Mouse (Mus musculus) heart, embryonic 14.5 days (tissue): Measurements from ENCODE around the gene Ptpn12. TPM values are rescaled to one million over a fixed set of nuclear protein-coding genes. Genes with fewer than 3 reads are reported as not detected.
A peak's percentile ranks its signal among the peaks of the same experiment; 100 is the strongest.

ENCODE experiments used
- ATAC-seq: fragments of 200-750 bp; cut with Nextera tagmentation; 2 replicates; pipeline ENCODE4 v1.8.0; 2017; ENCODE audit warnings: low read depth, moderate TSS enrichment; ENCODE audit not compliant: insufficient number of reproducible peaks, insufficient read depth, low FRiP score
- H3K27ac ChIP-seq, 2 experiments: fragments of 200-500 bp in 1 of 2; fragments of 300-500 bp in 1 of 2; sonication (generic) in 1 of 2; replicated peaks in 1 of 2; 2 replicates each; pipeline ENCODE4 v1.5.1; 2012 to 2014; ENCODE audit warnings: low read depth in 2 of 2, low read length in 2 of 2, control low read depth in 1 of 2, mild to moderate bottlenecking in 1 of 2, mixed read lengths in 1 of 2; ENCODE audit not compliant: control insufficient read depth in 1 of 2, insufficient read depth in 1 of 2
- H3K27me3 ChIP-seq: fragments of 300-500 bp; sonication (generic); 2 replicates; pipeline ENCODE4 v1.6.1; 2014; ENCODE audit warnings: mild to moderate bottlenecking, low read length, control low read depth; ENCODE audit not compliant: control insufficient read depth, insufficient read depth
- H3K36me3 ChIP-seq: fragments of 300-500 bp; sonication (generic); 2 replicates; pipeline ENCODE4 v1.6.1; 2014; ENCODE audit warnings: mild to moderate bottlenecking, control low read depth, low read length, mixed read lengths; ENCODE audit not compliant: control insufficient read depth, insufficient read depth
- H3K4me1 ChIP-seq, 2 experiments: fragments of 200-500 bp in 1 of 2; fragments of 300-500 bp in 1 of 2; sonication (generic) in 1 of 2; 2 replicates each; pipeline ENCODE4 v1.6.1; 2012 to 2014; ENCODE audit warnings: low read length in 2 of 2, control low read depth in 1 of 2, mixed read lengths in 1 of 2; ENCODE audit not compliant: control insufficient read depth in 2 of 2, insufficient read depth in 2 of 2
- H3K4me2 ChIP-seq: fragments of 300-500 bp; sonication (generic); 2 replicates; pipeline ENCODE4 v1.6.1; 2014; ENCODE audit warnings: mild to moderate bottlenecking, low read length
- H3K4me3 ChIP-seq, 2 experiments: fragments of 200-500 bp in 1 of 2; fragments of 300-500 bp in 1 of 2; sonication (generic) in 1 of 2; 2 replicates each; pipeline ENCODE4 v1.5.1; 2012 to 2014; ENCODE audit warnings: low read length in 2 of 2, mild to moderate bottlenecking in 2 of 2, control low read depth in 1 of 2, low read depth in 1 of 2, moderate library complexity in 1 of 2; ENCODE audit not compliant: control insufficient read depth in 1 of 2, insufficient read depth in 1 of 2
- H3K9ac ChIP-seq: fragments of 300-500 bp; sonication (generic); 2 replicates; pipeline ENCODE4 v1.6.1; 2014; ENCODE audit warnings: mild to moderate bottlenecking, low read length
- H3K9me3 ChIP-seq: fragments of 300-500 bp; sonication (generic); 2 replicates; pipeline ENCODE4 v1.6.1; 2016; ENCODE audit warnings: low read length, control low read depth; ENCODE audit not compliant: control insufficient read depth
- WGBS: fragments of 180-500 bp; shearing (Covaris S2); extraction: QIAGEN DNeasy Blood & Tissue Kit; methylation state at CpG from one replicate; pipeline ENCODE4 v1.1.7; 2014; 5-methylcytosine and 5-hydroxymethylcytosine counted together
- polyA plus RNA-seq: library from polyadenylated mRNA; unstranded; fragments of >200 nt; fragmentation: Nextera tagmentation; extraction: Ambion mirVana; gene quantifications from 2 replicates; pipeline ENCODE4 v1.2.1, GENCODE M21; 2014

Ptpn12 gene
- polyA plus RNA-seq, 1 experiment from 2014 or later: 20.0 TPM

DNA sequence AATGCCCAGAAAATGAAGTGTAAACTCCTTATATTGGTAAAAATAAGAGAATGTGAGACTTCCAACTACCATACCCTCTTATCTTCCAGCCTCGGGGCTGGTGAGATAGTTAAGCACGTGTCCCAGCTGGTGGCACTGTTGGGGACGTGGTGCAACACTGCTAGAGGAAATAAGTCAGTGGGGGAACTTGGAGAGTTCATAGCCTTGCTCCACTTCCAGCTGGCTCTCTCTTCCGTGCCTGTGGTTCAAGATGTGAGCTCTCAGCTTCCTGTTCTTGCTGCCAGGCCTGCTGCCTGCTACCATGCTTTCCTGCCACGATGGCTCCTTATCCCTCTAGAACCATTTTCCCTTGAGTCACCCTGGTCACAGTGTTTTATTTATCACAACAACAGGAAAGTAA, 114.5 kb downstream of the Ptpn12 start:
- H3K4me3 ChIP-seq: no peak overlapping the region
- peaks cover 28 to 50% of the 10 kb centered on the region in 2 experiments for H3K4me1 ChIP-seq
- H3K27ac ChIP-seq: peak overlapping the region; percentile 81 to 89
- no peaks in the 10 kb centered on the region for H3K27me3 ChIP-seq
- ATAC-seq: 0 out of 2 replicates have a peak, but pooled peaks have one; percentile 55
- H3K9ac ChIP-seq: no peak overlapping the region
- whole genome bisulfite sequencing: 10% methylated on average over 5 of the region's 5 CpGs
- H3K4me2 ChIP-seq: no peak overlapping the region
- H3K9me3 ChIP-seq: no peaks in the 10 kb centered on the region
- H3K36me3 ChIP-seq: no peaks in the 10 kb centered on the region

DNA sequence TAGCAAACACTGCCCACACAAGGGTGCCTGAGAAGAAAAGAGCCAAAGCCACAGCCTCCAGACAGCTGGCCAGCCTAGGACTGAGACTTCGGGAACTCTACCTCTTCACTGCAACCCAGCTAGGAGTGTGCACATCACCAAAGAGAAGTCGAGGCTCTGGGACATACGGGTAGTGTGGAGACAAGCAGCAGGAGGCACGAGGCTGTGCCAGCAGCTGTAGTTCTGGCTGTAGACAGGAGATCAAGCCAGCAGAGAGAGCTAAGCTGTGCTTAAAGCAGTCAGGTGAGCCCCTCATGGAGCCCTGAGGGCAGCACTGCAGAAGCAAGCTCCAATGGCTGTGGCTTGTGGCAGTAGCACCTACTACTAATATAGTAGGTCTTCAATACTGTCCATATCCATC, 115.0 kb downstream of the Ptpn12 start:
- Histone ChIP-seq H3K9ac (peak overlapping the region; percentile 18; the same call in 1 of the 2 replicates), H3K4me2 (peak overlapping the region; percentile 19)

DNA sequence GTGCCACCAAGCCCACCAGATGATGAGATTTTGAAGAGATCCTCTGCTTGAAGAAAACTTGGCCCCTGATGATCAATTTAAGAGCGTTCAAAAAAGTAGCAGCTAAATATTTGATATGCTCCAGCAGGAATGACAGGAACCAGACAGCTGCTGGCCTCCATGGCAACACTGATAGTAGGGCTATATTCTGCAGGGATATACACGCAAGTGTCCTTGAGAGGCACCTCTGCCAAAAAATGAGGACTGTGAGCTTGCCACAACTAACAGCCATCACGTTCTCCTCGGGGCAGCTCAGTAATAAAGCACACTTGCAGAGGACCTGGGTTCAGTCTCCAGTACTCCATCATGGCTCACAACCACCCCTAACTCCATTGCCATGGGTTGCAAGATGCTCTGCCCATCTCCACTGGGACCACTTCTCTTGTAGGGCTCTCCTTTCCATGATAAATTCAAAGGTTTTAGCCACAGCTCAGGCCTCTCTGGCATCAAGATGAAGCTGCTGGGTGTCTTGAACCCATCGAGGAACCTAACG, 115.6 kb downstream of the Ptpn12 start:
- 37% methylated on average over 6 of the region's 6 CpGs for WGBS
- ATAC-seq: peak; percentile 58; the same call in 1 of the 2 replicates
- Histone ChIP-seq H3K4me1 (peaks cover 29 to 50% of the 10 kb centered on the region in 2 experiments), H3K4me2 (peak overlapping the region; percentile 19), H3K27ac (peak overlapping the region; percentile 89 to 96), H3K9ac (peak overlapping the region; percentile 18; the same call in 1 of the 2 replicates), H3K4me3 (no peak overlapping the region), H3K36me3 (no peaks in the 10 kb centered on the region), H3K27me3 (no peaks in the 10 kb centered on the region), H3K9me3 (no peaks in the 10 kb centered on the region)

More for the DNA sequence above, 115.0 kb downstream of the Ptpn12 start:
- WGBS: 53% methylated on average over 4 of the region's 4 CpGs
- ATAC-seq: no peak
- Histone ChIP-seq H3K4me3 (no peak overlapping the region), H3K9me3 (no peaks in the 10 kb centered on the region), H3K27ac (peak overlapping the region; percentile 89 to 96), H3K36me3 (no peaks in the 10 kb centered on the region), H3K27me3 (no peaks in the 10 kb centered on the region), H3K4me1 (peaks cover 31 to 53% of the 10 kb centered on the region in 2 experiments)

DNA sequence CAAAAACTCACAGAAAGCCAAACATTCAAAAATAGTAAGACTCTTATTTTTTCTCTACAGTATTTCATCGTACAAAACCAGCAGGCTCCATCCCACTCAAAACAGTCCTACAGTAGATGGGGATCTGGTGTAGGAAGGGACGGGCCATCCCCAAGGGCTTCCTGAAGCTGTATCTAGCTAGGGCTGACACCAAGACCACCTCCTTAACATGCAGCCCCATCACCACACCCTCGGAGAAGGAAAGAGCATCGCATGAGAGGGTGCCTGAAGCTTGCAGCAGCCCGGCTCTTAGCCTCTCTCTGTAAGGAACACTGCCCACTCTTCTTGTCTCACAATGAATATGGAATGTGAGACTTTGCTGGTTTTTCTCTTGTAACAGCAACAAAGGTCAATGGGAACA, 117.2 kb downstream of the Ptpn12 start:
- H3K4me2 ChIP-seq: no peak overlapping the region
- H3K27me3 ChIP-seq: no peaks in the 10 kb centered on the region
- peak overlapping the region; percentile 4; the same call in 1 of the 2 replicates for H3K9ac ChIP-seq
- H3K27ac ChIP-seq: peak overlapping the region; percentile 89 to 96
- no peaks in the 10 kb centered on the region for H3K9me3 ChIP-seq
- H3K4me3 ChIP-seq: no peak overlapping the region
- WGBS: 30% methylated on average over 5 of the region's 5 CpGs
- H3K4me1 ChIP-seq: peaks cover 29 to 57% of the 10 kb centered on the region in 2 experiments
- ATAC-seq: no peak
- H3K36me3 ChIP-seq: no peaks in the 10 kb centered on the region

Other genes with a start within 250 kb of the Ptpn12 start
- 44.7 and 46.0 TPM in 2 replicates for gene Phtf2, start 173.8 kb downstream of the Ptpn12 start, polyA plus RNA-seq
- gene Tmem60, start 173.7 kb downstream of the Ptpn12 start, polyA plus RNA-seq: 53.3 and 56.2 TPM in 2 replicates
- gene Rsbn1l, start 99.5 kb downstream of the Ptpn12 start, polyA plus RNA-seq: 7.9 and 9.5 TPM in 2 replicates
- gene Gsap, start 130.3 kb upstream of the Ptpn12 start, polyA plus RNA-seq: 2.3 and 2.8 TPM in 2 replicates